In the genomic region with DNA sequence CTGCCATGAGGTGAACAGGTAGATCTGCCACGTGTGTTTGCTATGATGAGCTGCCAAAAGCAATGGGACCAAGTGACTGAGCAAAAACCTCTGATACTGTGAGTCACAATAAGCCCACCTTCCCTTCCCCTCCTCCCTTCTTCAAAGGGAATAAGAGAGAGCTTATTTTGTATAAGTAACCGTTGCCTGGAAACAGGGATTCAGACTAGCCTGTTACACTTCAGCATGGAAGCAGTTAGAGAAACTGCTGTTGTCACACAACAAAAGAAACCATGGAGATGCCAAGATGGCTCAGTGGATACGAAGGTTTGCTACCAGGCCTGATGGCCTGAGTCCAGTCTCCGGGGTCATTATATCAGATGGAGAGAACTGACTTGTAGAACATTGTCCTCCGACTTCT, we compare ENCODE assay signal across 27 mouse cellular contexts. TPM values are rescaled to one million over a fixed set of nuclear protein-coding genes. Genes with fewer than 3 reads are reported as not detected.
"Had no signal": no experiment of that assay in that cellular context is flagged by ENCODE, and none has a peak within 500 bp of the region (broad histone marks: within the 10 kb centered on the region; RNA-seq: fewer than 3 reads in every experiment).

No protein-coding gene starts in this region.

- ATAC-seq: liver, postnatal 0 days; lung, postnatal 0 days had no signal

- H3K27me3 ChIP-seq: limb, embryonic 12.5 days; limb, embryonic 15.5 days; neural tube, embryonic 12.5 days; neural tube, embryonic 15.5 days had no signal

- H3K4me2 ChIP-seq: limb, embryonic 12.5 days; limb, embryonic 15.5 days; liver, embryonic 11.5 days; lung, embryonic 14.5 days; neural tube, embryonic 12.5 days; neural tube, embryonic 15.5 days had no signal

- DNase-seq: kidney, adult 18-20 months; kidney, adult 9 months; kidney, postnatal 14 days; kidney, postnatal 4 days; left cerebral cortex, postnatal 4 days; liver, postnatal 0 days; lung, embryonic 14.5 days; thymus, adult 2 months; thymus, postnatal 14 days; thymus, postnatal 4 days had no signal

- H3K9ac ChIP-seq: limb, embryonic 12.5 days; limb, embryonic 15.5 days; liver, embryonic 14.5 days; liver, postnatal 0 days; lung, embryonic 14.5 days; neural tube, embryonic 12.5 days; neural tube, embryonic 15.5 days had no signal

- H3K4me1 ChIP-seq: neural tube, embryonic 12.5 days; neural tube, embryonic 15.5 days had no signal

- H3K27ac ChIP-seq: limb, embryonic 12.5 days; limb, embryonic 15.5 days; liver, embryonic 14.5 days; macrophage; neural tube, embryonic 12.5 days; neural tube, embryonic 15.5 days had no signal

- H3K4me3 ChIP-seq: limb, embryonic 12.5 days; limb, embryonic 15.5 days; neural tube, embryonic 12.5 days; neural tube, embryonic 15.5 days had no signal

- H3K9me3 ChIP-seq: limb, embryonic 12.5 days; limb, embryonic 15.5 days; neural tube, embryonic 12.5 days; neural tube, embryonic 15.5 days had no signal

- H3K36me3 ChIP-seq: limb, embryonic 12.5 days; limb, embryonic 15.5 days; neural tube, embryonic 12.5 days; neural tube, embryonic 15.5 days had no signal

RNA-seq across cellular contexts. Expression of a gene that starts 15.3 kb away (rescaled TPM):
- total RNA-seq: megakaryocyte, adult 5-6 weeks had no signal
- polyA plus RNA-seq: kidney, embryonic 16.5 days; limb, embryonic 12.5 days; limb, embryonic 15.5 days; liver, embryonic 11.5 days; liver, embryonic 14.5 days; liver, postnatal 0 days; lung, embryonic 14.5 days; macrophage; neural tube, embryonic 12.5 days; small intestine, adult 2 months; spleen, adult 2 months; stomach, embryonic 16.5 days had no signal

RNA-seq across cellular contexts. Expression of a gene that starts 15.5 kb away (rescaled TPM):
- total RNA-seq: layer of hippocampus, adult 18-20 months; layer of hippocampus, postnatal 14 days; left cerebral cortex, adult 8-10 months; left cerebral cortex, postnatal 14 days; left cerebral cortex, postnatal 4 days; megakaryocyte, adult 5-6 weeks had no signal
- polyA plus RNA-seq: kidney, embryonic 16.5 days; limb, embryonic 12.5 days; limb, embryonic 15.5 days; liver, embryonic 11.5 days; liver, embryonic 14.5 days; liver, postnatal 0 days; lung, embryonic 14.5 days; lung, postnatal 0 days; macrophage; neural tube, embryonic 12.5 days; neural tube, embryonic 15.5 days; small intestine, adult 2 months; spleen, adult 2 months; stomach, embryonic 16.5 days; thymus, adult 2 months had no signal

RNA-seq across cellular contexts. Expression of a gene that starts 36.4 kb away (rescaled TPM):
- total RNA-seq: megakaryocyte, adult 5-6 weeks had no signal
- polyA plus RNA-seq: liver, embryonic 14.5 days; liver, postnatal 0 days; macrophage; small intestine, adult 2 months had no signal

RNA-seq across cellular contexts. Expression of a gene that starts 51.5 kb away (rescaled TPM):
- polyA plus RNA-seq: liver, postnatal 0 days; macrophage had no signal
